Comparison of ENCODE assay signal across 7 mouse cellular contexts in genomic region chr1:23761502-23762135, GRCm38 (mm10). TPM values are rescaled to one million over a fixed set of nuclear protein-coding genes. Genes with fewer than 3 reads are reported as not detected.
DNase-seq lines count a peak whose midpoint lies in the region; ATAC-seq and TF ChIP-seq lines count a peak whose summit lies in the region.

B3gat2 (plus strand) TSS chr1:23761753.

- H3K27ac ChIP-seq in spleen, adult 2 months (ENCODE audit: insufficient read depth, low read length), result no peak within 1 kb of the TSS
- peak within 1 kb of the TSS; percentile 77 for H3K27ac ChIP-seq in hindbrain, embryonic 10.5 days
- H3K27ac ChIP-seq in midbrain, embryonic 11.5 days (ENCODE audit: low read depth, low read length), result no peak within 1 kb of the TSS

- H3K9me3 ChIP-seq in hindbrain, embryonic 10.5 days, result no peaks in the 10 kb centered on the region
- H3K9me3 ChIP-seq in midbrain, embryonic 11.5 days (ENCODE audit: control insufficient read depth, low read length), result no peaks in the 10 kb centered on the region

- 3% methylated on average over 34 of the region's 34 CpGs for WGBS in spleen, adult 2 months
- under 1% methylated on average over 34 of the region's 34 CpGs for WGBS in hindbrain, embryonic 10.5 days
- 1% methylated on average over 30 of the region's 34 CpGs for WGBS in midbrain, embryonic 11.5 days

- peak within 1 kb of the TSS; percentile 42; the same call in 1 of the 2 replicates for H3K4me3 ChIP-seq in spleen, adult 2 months (ENCODE audit: extremely low read depth, insufficient read depth, insufficient read length)
- H3K4me3 ChIP-seq in hindbrain, embryonic 10.5 days, result peak within 1 kb of the TSS; percentile 73
- peak within 1 kb of the TSS; percentile 61 for H3K4me3 ChIP-seq in midbrain, embryonic 11.5 days (ENCODE audit: low read depth, low read length)

- H3K36me3 ChIP-seq in spleen, adult 2 months (ENCODE audit: control insufficient read depth, insufficient read depth, low read length), result no peaks in the 10 kb centered on the region
- H3K36me3 ChIP-seq in hindbrain, embryonic 10.5 days, result no peaks in the 10 kb centered on the region
- H3K36me3 ChIP-seq in midbrain, embryonic 11.5 days (ENCODE audit: control insufficient read depth, insufficient read depth, low read length), result no peaks in the 10 kb centered on the region

- H3K27me3 ChIP-seq in spleen, adult 2 months (ENCODE audit: control insufficient read depth, insufficient read depth, low read length), result peaks cover 15% of the 10 kb centered on the region
- H3K27me3 ChIP-seq in hindbrain, embryonic 10.5 days (ENCODE audit: insufficient read depth, poor library complexity, severe bottlenecking), result peaks cover 69% of the 10 kb centered on the region
- peaks cover 26% of the 10 kb centered on the region for H3K27me3 ChIP-seq in midbrain, embryonic 11.5 days (ENCODE audit: control insufficient read depth, insufficient read depth, low read length)

- TF ChIP-seq CTCF in spleen, adult 2 months (IDR thresholded peaks at IDR 0.05; ENCODE audit: extremely low read depth, insufficient read depth, insufficient read length, insufficient replicate concordance), result no peak

- peak in 1 of 2 experiments; percentile 5 for DNase-seq in spleen, adult 2 months (ENCODE audit: low read depth in 1 of 2, low spot score in 2 of 2)
- DNase-seq in spleen, postnatal 10 days (ENCODE audit: low spot score in 2 of 2), result no peak
- peak; percentile 66 for DNase-seq in embryo, embryonic 11 days
- DNase-seq in hindbrain, embryonic 10.5 days (ENCODE audit: low spot score), result no peak
- DNase-seq in layer of hippocampus, postnatal 10 days (ENCODE audit: low spot score in 2 of 2), result peak; percentile 46 to 64
- peak; percentile 92 for DNase-seq in midbrain, embryonic 11.5 days (ENCODE audit: low spot score, missing footprints)
- peak; percentile 10 for DNase-seq in yolk sac, embryonic 10.5 days (ENCODE audit: low spot score)

- peak; percentile 72 for ATAC-seq in midbrain, embryonic 11.5 days (ENCODE audit: low FRiP score)

- no peak for TF ChIP-seq POLR2A in spleen, adult 2 months (IDR thresholded peaks at IDR 0.05; ENCODE audit: low read depth, low read length)

- H3K9ac ChIP-seq in midbrain, embryonic 11.5 days (ENCODE audit: low read length), result peak within 1 kb of the TSS; percentile 62

- H3K4me2 ChIP-seq in midbrain, embryonic 11.5 days, result peak within 1 kb of the TSS; percentile 96

- H3K4me1 ChIP-seq in spleen, adult 2 months (ENCODE audit: control insufficient read depth, insufficient read depth, insufficient read length), result peaks cover 8% of the 10 kb centered on the region; the same call in 1 of the 2 replicates
- H3K4me1 ChIP-seq in hindbrain, embryonic 10.5 days (replicated peaks), result peaks cover 26% of the 10 kb centered on the region
- H3K4me1 ChIP-seq in midbrain, embryonic 11.5 days (ENCODE audit: control insufficient read depth, insufficient read depth, low read length), result 0 out of 2 replicates have a peak, but pooled peaks cover 4% of the 10 kb centered on the region

RNA-seq across cellular contexts. Expression of gene B3gat2, which starts in this region (rescaled TPM):
- not detected in 2 replicates for polyA plus RNA-seq in spleen, adult 2 months (2012; rRNA removed)
- polyA plus RNA-seq in hindbrain, embryonic 10.5 days (2016; fragmentation: Nextera tagmentation; extraction: Ambion mirVana), result 0.90 and 3.0 TPM in 2 replicates
- total RNA-seq in layer of hippocampus, postnatal 10 days (2021), result 10 to 100 TPM; 19.9 to 22.8 TPM
- polyA plus RNA-seq in midbrain, embryonic 11.5 days (2014; fragmentation: Nextera tagmentation; extraction: Ambion mirVana), result 1.3 and 1.8 TPM in 2 replicates

Comparison
In these comparisons a context has a peak if more than half of its experiments do, and no peak if none do; other contexts are left out.
1. DNase-seq: peak in embryo, embryonic 11 days (single experiment), layer of hippocampus, postnatal 10 days (2 of 2), midbrain, embryonic 11.5 days (single experiment) and yolk sac, embryonic 10.5 days (single experiment); none in spleen, postnatal 10 days (0 of 2) and hindbrain, embryonic 10.5 days (single experiment).
2. Peak in every context shown above with its lines, with median percentiles within 50 percentile points of each other: H3K4me3 ChIP-seq.